Mouse (Mus musculus) kidney, adult 2 months (tissue): Measurements from ENCODE around the gene Senp3. TPM values are rescaled to one million over a fixed set of nuclear protein-coding genes. Genes with fewer than 3 reads are reported as not detected.
"Not testable (repeated sequence)": the region's sequence is repeated elsewhere in the genome, so short reads cannot be mapped to it uniquely, and the experiment has no call there.

Experiments
- DNase-seq: peaks from one replicate; pipeline ENCODE4 v3.0.0; 2021
- H3K27ac ChIP-seq: fragments of 200-500 bp; 2 replicates; pipeline ENCODE4 v1.5.1; 2012; ENCODE audit warnings: low read depth, low read length, control low read depth, inconsistent platforms; ENCODE audit not compliant: insufficient read depth
- H3K27me3 ChIP-seq: fragments of 200-500 bp; replicated peaks from 2 replicates; pipeline ENCODE4 v1.6.1; 2012; ENCODE audit warnings: mild to moderate bottlenecking, moderate library complexity, low read length, inconsistent platforms; ENCODE audit not compliant: control insufficient read depth, insufficient read depth
- H3K36me3 ChIP-seq: fragments of 200-500 bp; 2 replicates; pipeline ENCODE4 v1.6.1; 2012; ENCODE audit warnings: mild to moderate bottlenecking, moderate library complexity, low read length, inconsistent platforms; ENCODE audit not compliant: control insufficient read depth, insufficient read depth
- H3K4me1 ChIP-seq: fragments of 200-500 bp; 2 replicates; pipeline ENCODE4 v1.6.1; 2011; ENCODE audit warnings: low read length; ENCODE audit not compliant: control insufficient read depth, insufficient read depth
- H3K4me3 ChIP-seq: fragments of 200-500 bp; 2 replicates; pipeline ENCODE4 v1.5.1; 2011; ENCODE audit warnings: mild to moderate bottlenecking, low read depth, low read length, control low read depth; ENCODE audit not compliant: insufficient read depth
- CTCF ChIP-seq: fragments of 200-500 bp; conservative IDR thresholded peaks from 2 replicates; pipeline ENCODE4 v1.5.1; 2011; ENCODE audit warnings: low read depth, mild to moderate bottlenecking, control low read depth, low read length, moderate library complexity, mixed read lengths; ENCODE audit not compliant: insufficient read depth, insufficient read length
- POLR2A ChIP-seq: fragments of 200-500 bp; IDR thresholded peaks from one replicate; pipeline ENCODE4 v1.6.1; 2011; ENCODE audit warnings: low read depth, low read length, control low read depth
- WGBS: fragments of 180-500 bp; shearing (Covaris S2); methylation state at CpG from one replicate; pipeline ENCODE4 v1.1.7; 2018; 5-methylcytosine and 5-hydroxymethylcytosine counted together
- polyA plus RNA-seq: library from polyadenylated mRNA; depleted of rRNA; stranded (reverse); fragments of >200 nt; gene quantifications from 2 replicates; pipeline ENCODE4 v1.2.3, GENCODE M21; 2012

The Senp3 gene
- polyA plus RNA-seq, 1 experiment: 41.8 TPM

DNA sequence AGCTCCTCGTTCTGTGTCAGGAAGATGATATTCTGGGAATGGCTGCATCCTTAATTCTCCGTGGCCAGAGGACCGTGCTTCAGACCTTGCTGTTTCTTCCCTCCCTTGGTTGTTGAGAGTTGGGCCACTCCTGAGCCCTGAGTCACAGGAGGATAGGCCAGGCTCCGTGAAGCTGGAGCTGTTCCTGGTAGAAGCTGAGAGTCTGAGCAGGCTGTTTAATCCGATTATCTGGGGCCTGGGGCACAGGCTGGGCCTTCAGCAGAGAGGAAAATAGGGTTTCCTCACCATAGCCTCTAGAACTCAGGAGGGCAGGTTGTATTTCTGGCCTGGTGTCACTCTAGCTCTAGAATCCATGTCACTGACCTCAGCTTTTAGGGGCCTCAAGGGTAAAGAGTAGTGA is 28.5 kb downstream of the Senp3 start:
- Histone ChIP-seq H3K27me3 (no peaks in the 10 kb centered on the region), H3K27ac (no peak overlapping the region), H3K36me3 (peaks cover 14% of the 10 kb centered on the region), H3K4me1 (no peaks in the 10 kb centered on the region), H3K4me3 (no peak overlapping the region)
- TF ChIP-seq POLR2A (no peak), CTCF (no peak)
- no peak for DNase-seq
- WGBS: 74% methylated on average over 5 of the region's 5 CpGs

- 75% methylated on average over 5 of the region's 5 CpGs for WGBS
- Histone ChIP-seq H3K4me3 (no peak overlapping the region), H3K27me3 (no peaks in the 10 kb centered on the region), H3K36me3 (peaks cover 19% of the 10 kb centered on the region), H3K27ac (no peak overlapping the region), H3K4me1 (no peaks in the 10 kb centered on the region; the same call in 1 of the 2 replicates)
- TF ChIP-seq POLR2A (no peak), CTCF (no peak)
- peak; percentile 25 for DNase-seq
Measured at GRCm38 (mm10) chr11:69645860-69646259, 36.0 kb downstream of the Senp3 start.

DNA sequence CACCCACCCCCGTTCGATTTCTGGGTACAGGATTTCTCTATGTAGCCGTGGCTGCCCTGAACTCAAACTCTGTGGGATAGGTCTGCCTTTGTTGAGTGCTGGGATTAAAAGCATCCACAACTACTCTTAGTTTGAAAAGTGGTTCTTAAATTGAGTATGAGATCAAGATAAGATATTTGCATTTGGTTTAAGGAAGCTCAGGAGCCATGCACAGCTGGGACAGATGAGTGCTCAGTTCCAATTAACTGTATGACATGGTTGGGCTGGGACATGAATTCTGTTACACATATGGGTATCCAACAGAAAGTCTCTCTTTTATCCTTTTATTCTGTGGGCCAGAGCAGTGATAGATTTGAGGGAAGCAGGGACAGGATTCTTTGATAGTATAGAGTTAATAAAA is 46.4 kb downstream of the Senp3 start:
- no peak for DNase-seq
- peaks cover 1% of the 10 kb centered on the region; the same call in 1 of the 2 replicates for H3K36me3 ChIP-seq
- H3K4me3 ChIP-seq: no peak overlapping the region
- no peak overlapping the region for H3K27ac ChIP-seq
- TF ChIP-seq CTCF (no peak), POLR2A (no peak)
- H3K4me1 ChIP-seq: peaks cover 3% of the 10 kb centered on the region; the same call in 1 of the 2 replicates
- WGBS: 68% methylated on average over 3 of the region's 3 CpGs
- H3K27me3 ChIP-seq: no peaks in the 10 kb centered on the region

DNA sequence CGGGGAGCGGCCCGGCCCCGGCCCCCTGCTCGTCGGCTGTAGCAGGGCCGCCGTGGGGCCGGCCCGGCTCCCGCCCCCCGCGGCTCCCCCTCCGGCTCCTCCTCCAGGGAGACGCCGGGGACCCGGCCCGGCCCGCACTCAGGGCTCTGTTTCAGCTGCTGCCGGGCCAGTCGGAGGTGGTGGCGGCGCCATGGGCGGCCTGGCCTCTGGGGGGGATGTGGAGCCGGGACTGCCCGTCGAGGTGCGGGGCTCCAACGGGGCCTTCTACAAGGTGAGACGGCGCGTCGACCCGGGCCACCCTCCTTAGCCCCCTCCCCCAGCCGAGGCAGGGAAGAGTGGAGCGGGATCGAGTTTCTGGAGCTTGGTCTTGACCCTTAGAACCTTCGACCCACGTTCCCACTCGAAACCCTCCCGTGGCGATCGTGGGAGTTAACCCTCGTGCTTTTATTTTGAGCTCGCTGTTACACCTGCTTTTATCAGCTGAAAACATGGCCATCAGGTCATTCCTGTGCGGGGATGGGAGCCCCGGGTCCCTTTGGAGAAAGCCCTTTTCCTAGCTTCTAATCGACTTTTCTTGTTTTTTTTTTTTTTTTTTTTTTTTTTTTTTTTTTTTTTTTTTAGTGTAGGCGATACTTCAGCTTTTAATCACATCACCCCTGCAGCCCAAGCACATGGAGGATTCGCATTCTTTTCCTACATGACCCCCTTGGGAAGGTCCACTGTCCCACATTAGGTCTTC is 48.6 kb downstream of the Senp3 start:
- WGBS: under 1% methylated on average over 50 of the region's 50 CpGs
- Histone ChIP-seq H3K4me3 (peak overlapping the region; percentile 96), H3K27me3 (no peaks in the 10 kb centered on the region), H3K4me1 (peaks cover 3% of the 10 kb centered on the region; the same call in 1 of the 2 replicates), H3K36me3 (no peaks in the 10 kb centered on the region; the same call in 1 of the 2 replicates), H3K27ac (peak overlapping the region; percentile 59)
- TF ChIP-seq POLR2A: no peak
- no peak for TF ChIP-seq CTCF
- no peak for DNase-seq

GRCm38 (mm10) chr11:69632284-69633089 is 49.4 kb downstream of the Senp3 start, which contains the start of gene Fxr2:
Gene Fxr2, plus strand, starts transcription at chr11:69632990.
- TF ChIP-seq POLR2A: no peak
- peak; percentile 82 for TF ChIP-seq CTCF

DNA sequence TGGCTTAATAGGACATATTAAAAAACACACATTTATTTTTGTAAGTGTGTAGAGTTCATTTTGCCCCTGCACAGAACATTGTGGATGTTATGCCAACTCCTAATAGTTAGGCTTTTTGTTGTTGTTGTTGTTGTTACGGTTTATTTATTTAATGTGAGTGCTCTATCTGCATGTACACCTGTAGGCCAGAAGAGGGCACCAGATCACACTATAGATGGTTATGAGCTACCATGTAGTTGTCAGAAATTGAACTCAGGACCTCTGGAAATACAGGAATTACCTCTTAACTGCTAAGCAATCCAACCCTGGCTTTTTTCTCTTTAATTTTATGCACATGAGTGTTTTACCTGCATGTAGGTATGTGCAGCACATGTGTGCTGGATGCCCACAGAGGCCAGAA is 52.1 kb downstream of the Senp3 start:
- Histone ChIP-seq H3K4me3 (no peak overlapping the region), H3K36me3 (no peaks in the 10 kb centered on the region), H3K27ac (no peak overlapping the region), H3K27me3 (no peaks in the 10 kb centered on the region), H3K4me1 (peaks cover 3% of the 10 kb centered on the region; the same call in 1 of the 2 replicates)
- no peak for TF ChIP-seq POLR2A
- TF ChIP-seq CTCF: peak; percentile 16; the same call in 1 of the 2 replicates
- DNase-seq: peak; percentile 38
- 44% methylated on average over 1 of the region's 1 CpGs for WGBS

More at GRCm38 (mm10) chr11:69632284-69633089, 49.4 kb downstream of the Senp3 start, which contains the start of gene Fxr2:
- WGBS: under 1% methylated on average over 56 of the region's 56 CpGs
- Histone ChIP-seq H3K27me3 (no peaks in the 10 kb centered on the region), H3K4me1 (peaks cover 3% of the 10 kb centered on the region; the same call in 1 of the 2 replicates), H3K36me3 (no peaks in the 10 kb centered on the region; the same call in 1 of the 2 replicates), H3K27ac (peak within 1 kb of the TSS; percentile 59), H3K4me3 (peak within 1 kb of the TSS; percentile 96)
- peak; percentile 100 for DNase-seq

- no peak overlapping the region for H3K27ac ChIP-seq
- H3K27me3 ChIP-seq: no peaks in the 10 kb centered on the region
- no peaks in the 10 kb centered on the region for H3K36me3 ChIP-seq
- DNase-seq: peak; percentile 87
- H3K4me3 ChIP-seq: no peak overlapping the region
- no peaks in the 10 kb centered on the region for H3K4me1 ChIP-seq
- 38% methylated on average over 6 of the region's 6 CpGs for WGBS
- TF ChIP-seq POLR2A (no peak), CTCF (peak; percentile 99)
Measured at GRCm38 (mm10) chr11:69628286-69628685, 53.6 kb downstream of the Senp3 start.

GRCm38 (mm10) chr11:69624339-69624738 is 57.5 kb downstream of the Senp3 start:
- H3K27me3 ChIP-seq, H3K4me1 ChIP-seq, H3K36me3 ChIP-seq, DNase-seq, H3K4me3 ChIP-seq, H3K27ac ChIP-seq: not testable (repeated sequence)
- WGBS: 84% methylated on average over 2 of the region's 2 CpGs
